Mouse (Mus musculus): ENCODE measurements around the gene Itm2b. TPM values are rescaled to one million over a fixed set of nuclear protein-coding genes. Genes with fewer than 3 reads are reported as not detected.

The Itm2b gene
- polyA plus RNA-seq, 1 experiment = 153 TPM

DNA sequence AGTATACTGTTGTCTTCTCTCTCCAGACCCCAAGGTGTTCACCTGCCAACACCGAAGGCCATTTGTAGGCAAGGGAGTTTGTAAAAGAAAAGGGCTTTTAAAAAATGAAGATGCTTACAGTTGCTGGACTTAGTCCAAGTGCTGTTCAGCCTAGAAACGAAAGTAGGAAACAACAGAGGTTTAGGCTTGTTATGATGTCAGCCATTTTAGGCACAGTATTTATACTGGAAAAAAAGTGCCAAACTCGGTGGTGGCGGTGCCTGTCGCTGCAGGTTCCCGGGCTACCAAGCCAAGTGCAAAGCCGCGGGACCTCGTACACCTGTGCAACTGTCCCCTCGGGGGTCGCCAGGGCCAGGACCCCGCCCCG, 560 bp downstream of the Itm2b start:
- Histone ChIP-seq H3K79me2 (ENCODE audit: control insufficient read depth, insufficient read depth) (peaks cover 54% of the 10 kb centered on the region), H3K36me3 (ENCODE audit: control insufficient read depth, insufficient read depth) (peaks cover 20% of the 10 kb centered on the region), H3ac (ENCODE audit: control insufficient read depth, insufficient read length, low read depth) (peak overlapping the region; percentile 93), H3K4me3 (ENCODE audit: insufficient read depth, poor library complexity, severe bottlenecking) (peak overlapping the region; percentile 87), H3K27me3 (ENCODE audit: control insufficient read depth, insufficient read depth, insufficient read length) (no peaks in the 10 kb centered on the region), H3K79me3 (ENCODE audit: low read depth) (peaks cover 31% of the 10 kb centered on the region)
- TF ChIP-seq MAX (IDR thresholded peaks at IDR 0.05) (no peak), USF1 (IDR thresholded peaks at IDR 0.05; ENCODE audit: low read depth) (no peak), MYOD1 (IDR thresholded peaks at IDR 0.05; ENCODE audit: control insufficient read depth, insufficient read length, low read depth) (no peak), CEBPB (IDR thresholded peaks at IDR 0.05; ENCODE audit: low read depth) (no peak), FOSL1 (IDR thresholded peaks at IDR 0.05; ENCODE audit: insufficient read depth, low read length, poor library complexity, severe bottlenecking) (no peak), CTCF (IDR thresholded peaks at IDR 0.05; ENCODE audit: control insufficient read depth, insufficient read depth, insufficient read length) (no peak), MYOG (IDR thresholded peaks at IDR 0.05; ENCODE audit: control insufficient read depth, extremely low read depth, insufficient read length) (no peak)

DNA sequence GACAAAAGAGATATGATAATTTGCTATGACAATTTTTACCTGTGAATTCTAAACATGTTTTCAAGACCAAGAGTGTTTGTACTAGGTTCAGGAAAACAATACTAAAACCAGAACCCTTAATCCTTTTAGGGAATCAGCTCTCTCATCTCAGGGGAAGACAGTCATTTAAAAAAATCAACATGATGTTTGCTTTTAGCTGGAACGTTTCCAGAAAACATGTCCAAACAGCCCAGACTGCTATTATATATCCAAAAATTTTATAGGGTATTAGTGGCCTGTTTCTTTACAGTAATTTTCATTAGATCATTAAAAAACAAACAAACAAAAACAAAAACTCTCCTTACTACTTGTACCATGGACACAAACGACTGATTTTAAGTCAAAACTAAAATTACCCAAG, 1.3 kb downstream of the Itm2b start:
- H3K36me3 ChIP-seq (ENCODE audit: control insufficient read depth, insufficient read depth) = peaks cover 20% of the 10 kb centered on the region
- TF ChIP-seq MYOG (IDR thresholded peaks at IDR 0.05; ENCODE audit: control insufficient read depth, extremely low read depth, insufficient read length) (no peak), USF1 (IDR thresholded peaks at IDR 0.05; ENCODE audit: low read depth) (no peak), MAX (IDR thresholded peaks at IDR 0.05) (no peak), CEBPB (IDR thresholded peaks at IDR 0.05; ENCODE audit: low read depth) (no peak), MYOD1 (IDR thresholded peaks at IDR 0.05; ENCODE audit: control insufficient read depth, insufficient read length, low read depth) (no peak), CTCF (IDR thresholded peaks at IDR 0.05; ENCODE audit: control insufficient read depth, insufficient read depth, insufficient read length) (no peak), FOSL1 (IDR thresholded peaks at IDR 0.05; ENCODE audit: insufficient read depth, low read length, poor library complexity, severe bottlenecking) (no peak)
- peaks cover 61% of the 10 kb centered on the region for H3K79me2 ChIP-seq (ENCODE audit: control insufficient read depth, insufficient read depth)
- H3K27me3 ChIP-seq (ENCODE audit: control insufficient read depth, insufficient read depth, insufficient read length) = no peaks in the 10 kb centered on the region
- no peak overlapping the region for H3K4me3 ChIP-seq (ENCODE audit: insufficient read depth, poor library complexity, severe bottlenecking)
- H3K79me3 ChIP-seq (ENCODE audit: low read depth) = peaks cover 31% of the 10 kb centered on the region
- H3ac ChIP-seq (ENCODE audit: control insufficient read depth, insufficient read length, low read depth) = no peak overlapping the region

GRCm38 (mm10) chr14:73382699-73383098, 2.4 kb downstream of the Itm2b start:
- Histone ChIP-seq H3ac (ENCODE audit: control insufficient read depth, insufficient read length, low read depth) (no peak overlapping the region), H3K79me2 (ENCODE audit: control insufficient read depth, insufficient read depth) (peaks cover 72% of the 10 kb centered on the region), H3K4me3 (ENCODE audit: insufficient read depth, poor library complexity, severe bottlenecking) (no peak overlapping the region), H3K36me3 (ENCODE audit: control insufficient read depth, insufficient read depth) (peaks cover 20% of the 10 kb centered on the region), H3K27me3 (ENCODE audit: control insufficient read depth, insufficient read depth, insufficient read length) (no peaks in the 10 kb centered on the region), H3K79me3 (ENCODE audit: low read depth) (peaks cover 33% of the 10 kb centered on the region)
- TF ChIP-seq CEBPB (IDR thresholded peaks at IDR 0.05; ENCODE audit: low read depth) = no peak
- no peak for TF ChIP-seq MAX (IDR thresholded peaks at IDR 0.05)
- TF ChIP-seq USF1 (IDR thresholded peaks at IDR 0.05; ENCODE audit: low read depth) = no peak
- no peak for TF ChIP-seq MYOD1 (IDR thresholded peaks at IDR 0.05; ENCODE audit: control insufficient read depth, insufficient read length, low read depth)
- no peak for TF ChIP-seq FOSL1 (IDR thresholded peaks at IDR 0.05; ENCODE audit: insufficient read depth, low read length, poor library complexity, severe bottlenecking)

- no peak overlapping the region for H3ac ChIP-seq (ENCODE audit: control insufficient read depth, insufficient read length, low read depth)
- no peak for TF ChIP-seq MYOG (IDR thresholded peaks at IDR 0.05; ENCODE audit: control insufficient read depth, extremely low read depth, insufficient read length)
- no peak for TF ChIP-seq MAX (IDR thresholded peaks at IDR 0.05)
- TF ChIP-seq MYOD1 (IDR thresholded peaks at IDR 0.05; ENCODE audit: control insufficient read depth, insufficient read length, low read depth) = no peak
- no peak for TF ChIP-seq FOSL1 (IDR thresholded peaks at IDR 0.05; ENCODE audit: insufficient read depth, low read length, poor library complexity, severe bottlenecking)
- TF ChIP-seq CTCF (IDR thresholded peaks at IDR 0.05; ENCODE audit: control insufficient read depth, insufficient read depth, insufficient read length) = no peak
- TF ChIP-seq USF1 (IDR thresholded peaks at IDR 0.05; ENCODE audit: low read depth) = no peak
- no peak for TF ChIP-seq CEBPB (IDR thresholded peaks at IDR 0.05; ENCODE audit: low read depth)
Observed at GRCm38 (mm10) chr14:73381559-73381958, 3.5 kb downstream of the Itm2b start.

GRCm38 (mm10) chr14:73377804-73378203, 7.3 kb downstream of the Itm2b start:
- no peaks in the 10 kb centered on the region for H3K27me3 ChIP-seq (ENCODE audit: control insufficient read depth, insufficient read depth, insufficient read length)
- H3K36me3 ChIP-seq (ENCODE audit: control insufficient read depth, insufficient read depth) = peaks cover 17% of the 10 kb centered on the region
- peaks cover 85% of the 10 kb centered on the region for H3K79me2 ChIP-seq (ENCODE audit: control insufficient read depth, insufficient read depth)
- no peak overlapping the region for H3ac ChIP-seq (ENCODE audit: control insufficient read depth, insufficient read length, low read depth)
- peaks cover 36% of the 10 kb centered on the region for H3K79me3 ChIP-seq (ENCODE audit: low read depth)
- TF ChIP-seq CTCF (IDR thresholded peaks at IDR 0.05; ENCODE audit: control insufficient read depth, insufficient read depth, insufficient read length) (no peak), MAX (IDR thresholded peaks at IDR 0.05) (no peak), MYOD1 (IDR thresholded peaks at IDR 0.05; ENCODE audit: control insufficient read depth, insufficient read length, low read depth) (no peak), FOSL1 (IDR thresholded peaks at IDR 0.05; ENCODE audit: insufficient read depth, low read length, poor library complexity, severe bottlenecking) (no peak), MYOG (IDR thresholded peaks at IDR 0.05; ENCODE audit: control insufficient read depth, extremely low read depth, insufficient read length) (no peak), USF1 (IDR thresholded peaks at IDR 0.05; ENCODE audit: low read depth) (no peak), CEBPB (IDR thresholded peaks at IDR 0.05; ENCODE audit: low read depth) (no peak)
- no peak overlapping the region for H3K4me3 ChIP-seq (ENCODE audit: insufficient read depth, poor library complexity, severe bottlenecking)

More at GRCm38 (mm10) chr14:73381559-73381958, 3.5 kb downstream of the Itm2b start:
- Histone ChIP-seq H3K27me3 (ENCODE audit: control insufficient read depth, insufficient read depth, insufficient read length) (no peaks in the 10 kb centered on the region), H3K79me2 (ENCODE audit: control insufficient read depth, insufficient read depth) (peaks cover 83% of the 10 kb centered on the region), H3K36me3 (ENCODE audit: control insufficient read depth, insufficient read depth) (peaks cover 20% of the 10 kb centered on the region), H3K79me3 (ENCODE audit: low read depth) (peaks cover 37% of the 10 kb centered on the region), H3K4me3 (ENCODE audit: insufficient read depth, poor library complexity, severe bottlenecking) (no peak overlapping the region)

DNA sequence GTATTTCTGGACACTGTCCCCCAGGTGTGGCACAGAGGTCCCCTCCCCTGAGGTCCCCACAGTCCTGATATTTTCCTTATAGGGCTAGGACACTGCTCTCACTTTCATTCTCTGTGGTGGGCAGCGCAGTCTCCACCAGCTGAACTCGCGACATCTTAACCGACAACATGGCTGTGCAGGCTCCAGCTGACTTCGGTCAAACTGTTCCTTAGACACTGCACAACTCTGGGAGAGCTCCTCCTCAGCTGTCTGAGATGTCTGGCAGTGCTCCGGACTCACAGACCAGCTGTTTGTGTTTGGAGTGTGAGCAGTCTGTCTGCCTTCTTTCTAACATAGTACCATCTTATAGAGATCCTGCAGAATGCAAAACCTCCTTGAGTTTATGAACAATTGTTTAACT, 8.2 kb downstream of the Itm2b start:
- H3K27me3 ChIP-seq (ENCODE audit: control insufficient read depth, insufficient read depth, insufficient read length) = no peaks in the 10 kb centered on the region
- no peak overlapping the region for H3K4me3 ChIP-seq (ENCODE audit: insufficient read depth, poor library complexity, severe bottlenecking)
- no peak for TF ChIP-seq MYOG (IDR thresholded peaks at IDR 0.05; ENCODE audit: control insufficient read depth, extremely low read depth, insufficient read length)
- no peak for TF ChIP-seq MAX (IDR thresholded peaks at IDR 0.05)
- TF ChIP-seq CTCF (IDR thresholded peaks at IDR 0.05; ENCODE audit: control insufficient read depth, insufficient read depth, insufficient read length) = no peak
- no peak for TF ChIP-seq USF1 (IDR thresholded peaks at IDR 0.05; ENCODE audit: low read depth)
- TF ChIP-seq MYOD1 (IDR thresholded peaks at IDR 0.05; ENCODE audit: control insufficient read depth, insufficient read length, low read depth) = no peak
- TF ChIP-seq CEBPB (IDR thresholded peaks at IDR 0.05; ENCODE audit: low read depth) = no peak
- no peak for TF ChIP-seq FOSL1 (IDR thresholded peaks at IDR 0.05; ENCODE audit: insufficient read depth, low read length, poor library complexity, severe bottlenecking)
- peaks cover 27% of the 10 kb centered on the region for H3K79me3 ChIP-seq (ENCODE audit: low read depth)
- peaks cover 77% of the 10 kb centered on the region for H3K79me2 ChIP-seq (ENCODE audit: control insufficient read depth, insufficient read depth)
- peaks cover 17% of the 10 kb centered on the region for H3K36me3 ChIP-seq (ENCODE audit: control insufficient read depth, insufficient read depth)
- no peak overlapping the region for H3ac ChIP-seq (ENCODE audit: control insufficient read depth, insufficient read length, low read depth)

Measured in C2C12 (cell line).